Mouse (Mus musculus) Muller cell, postnatal 12 days (primary cell): ENCODE measurements around the gene Rhof.

Experiments used
- DNase-seq: peaks from one replicate; pipeline ENCODE4 v3.0.0-alpha.2; 2015; ENCODE audit errors: inconsistent ontology term

Gene Rhof

GRCm38 (mm10) chr5:123114109-123114508, 18.4 kb downstream of the Rhof start:
- DNase-seq: no peak

- no peak for DNase-seq
These were observed 22.2 kb downstream of the Rhof start for GRCm38 (mm10) chr5:123110296-123110721.

GRCm38 (mm10) chr5:123109452-123110203, 22.9 kb downstream of the Rhof start:
- DNase-seq: peak; percentile 67

GRCm38 (mm10) chr5:123104769-123105168, 27.7 kb downstream of the Rhof start:
- no peak for DNase-seq

- no peak for DNase-seq
These were observed 28.9 kb downstream of the Rhof start for GRCm38 (mm10) chr5:123103556-123103955.

GRCm38 (mm10) chr5:123102376-123102775, 30.1 kb downstream of the Rhof start:
- DNase-seq: no peak

GRCm38 (mm10) chr5:123098487-123098886, 34.0 kb downstream of the Rhof start:
- DNase-seq: no peak

GRCm38 (mm10) chr5:123096299-123096698, 36.2 kb downstream of the Rhof start:
- no peak for DNase-seq

GRCm38 (mm10) chr5:123094238-123094991, 38.1 kb downstream of the Rhof start:
- peak; percentile 51 for DNase-seq

GRCm38 (mm10) chr5:123093077-123093633, 39.3 kb downstream of the Rhof start:
- no peak for DNase-seq

GRCm38 (mm10) chr5:123090560-123091306, 41.8 kb downstream of the Rhof start:
- no peak for DNase-seq

GRCm38 (mm10) chr5:123088784-123089183, 43.7 kb downstream of the Rhof start:
- DNase-seq: no peak

- no peak for DNase-seq
These were observed 46.0 kb downstream of the Rhof start for GRCm38 (mm10) chr5:123086501-123086900.

- DNase-seq: no peak
These were observed 49.0 kb downstream of the Rhof start for GRCm38 (mm10) chr5:123083340-123084050.

- no peak for DNase-seq
These were observed 52.0 kb downstream of the Rhof start for GRCm38 (mm10) chr5:123080510-123080909.

GRCm38 (mm10) chr5:123080041-123080440, 52.5 kb downstream of the Rhof start:
- no peak for DNase-seq

- no peak for DNase-seq
These were observed 52.9 kb downstream of the Rhof start for GRCm38 (mm10) chr5:123079568-123079967.

- no peak for DNase-seq
These were observed 55.8 kb downstream of the Rhof start for GRCm38 (mm10) chr5:123076419-123077281.

- DNase-seq: peak; percentile 95
These were observed 56.7 kb downstream of the Rhof start for GRCm38 (mm10) chr5:123075576-123076418.
